Mouse (Mus musculus) lung, adult 2 months (tissue): ENCODE measurements at regions not wholly inside any gene's neighbourhood (a gene's known extent, or its start where the extent isn't known, plus 50 kb on each side); places are given as distances from the start of the nearest gene placed in this dataset.

ENCODE experiments used
- CTCF ChIP-seq: fragments of 200-500 bp; IDR thresholded peaks from 2 replicates; pipeline ENCODE4 v1.5.1; 2011; ENCODE audit warnings: mild to moderate bottlenecking, low read length, control low read depth; ENCODE audit not compliant: insufficient read depth
- POLR2A ChIP-seq: fragments of 200-500 bp; IDR thresholded peaks from 2 replicates; pipeline ENCODE4 v1.6.1; 2011; ENCODE audit warnings: low read depth, mild to moderate bottlenecking, control low read depth, low read length, borderline replicate concordance; ENCODE audit errors: extremely low read depth

DNA sequence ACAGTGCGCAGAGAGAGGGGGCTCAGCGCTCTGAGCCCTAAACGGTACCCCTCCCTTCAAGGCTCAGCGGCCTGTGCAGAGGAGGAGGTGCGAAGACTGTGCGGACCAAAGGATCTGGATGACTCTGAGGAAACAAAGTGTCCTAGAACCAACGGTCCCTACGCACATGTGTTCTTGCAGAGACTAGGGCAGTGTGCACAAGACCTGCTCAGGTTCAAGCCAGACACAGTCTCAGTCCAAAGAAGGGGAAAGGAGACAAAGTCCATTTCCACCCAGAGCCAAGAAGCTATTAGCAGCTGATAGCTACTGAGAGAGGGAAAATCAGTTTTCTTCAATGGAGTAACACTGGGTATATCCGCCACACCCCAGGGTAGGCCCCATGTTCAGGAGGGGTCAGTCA is 89.9 kb downstream of the Sox2 start:
- no peak for TF ChIP-seq CTCF
- TF ChIP-seq POLR2A, result no peak
